Mouse (Mus musculus) bone marrow macrophage, adult 2 months (primary cell): Measurements from ENCODE around the gene Asap3.

ENCODE experiments used
- CTCF ChIP-seq: IDR thresholded peaks from 2 replicates; pipeline ENCODE4 v1.5.1; 2012; ENCODE audit warnings: low read depth, mild to moderate bottlenecking, low read length, moderate library complexity
- POLR2A ChIP-seq: IDR thresholded peaks from 2 replicates; pipeline ENCODE4 v1.6.1; 2012; ENCODE audit warnings: mild to moderate bottlenecking, low read depth, low read length, borderline replicate concordance

DNA sequence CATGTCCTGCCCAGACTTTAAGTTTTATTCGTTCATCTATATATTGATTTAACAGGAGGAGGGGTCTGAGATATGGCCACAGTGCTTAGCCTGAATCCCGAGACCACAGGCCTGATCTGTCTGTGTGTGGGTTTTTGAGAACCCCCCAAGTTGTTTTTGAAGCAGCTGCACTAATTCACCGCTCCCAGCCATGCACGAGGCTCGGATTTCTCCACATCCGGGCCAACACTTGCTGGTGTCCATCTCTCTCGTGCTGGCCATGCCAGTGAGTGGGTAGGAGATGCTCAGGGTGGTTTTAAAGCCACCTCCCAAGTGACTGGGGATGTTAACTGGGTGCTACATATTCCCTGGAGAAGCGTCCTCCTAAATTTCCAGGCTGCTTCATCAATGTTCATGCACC lies 41.2 kb upstream of the Asap3 start:
- TF ChIP-seq CTCF, result no peak
- TF ChIP-seq POLR2A, result no peak
